Mouse (Mus musculus) erythroblast, embryonic 14.5 days (primary cell): Measurements from ENCODE around the gene Frmpd3.

Experiments used
- GATA1 ChIP-seq: IDR thresholded peaks from 2 replicates; pipeline ENCODE4 v1.6.1; 2012; ENCODE audit warnings: low read length, inconsistent platforms, mixed read lengths
- TAL1 ChIP-seq: IDR thresholded peaks from 3 replicates; pipeline ENCODE4 v1.6.1; 2012; ENCODE audit warnings: low read length, inconsistent platforms, mixed read lengths

DNA sequence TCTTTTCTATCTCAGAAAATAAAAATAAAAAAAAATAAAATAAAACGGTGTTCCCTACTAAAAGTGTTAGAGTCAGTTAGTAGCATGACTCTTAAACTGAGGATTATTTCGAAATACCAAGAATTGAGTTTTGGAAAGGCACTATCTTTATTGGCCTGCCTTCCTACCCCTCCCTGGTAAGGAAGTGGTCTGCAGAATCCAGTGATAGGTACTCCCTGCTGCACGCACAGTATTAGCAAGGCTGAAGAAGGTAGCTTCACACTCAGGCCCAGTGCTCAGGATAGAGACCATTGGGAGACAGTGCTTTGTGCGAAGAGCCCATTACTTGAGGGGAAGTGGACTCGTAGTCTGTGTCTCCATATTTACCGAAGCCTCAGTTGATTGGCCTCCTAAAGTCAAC lies 136.2 kb downstream of the Frmpd3 start:
- TF ChIP-seq TAL1 = no peak
- no peak for TF ChIP-seq GATA1
